Mouse (Mus musculus): Measurements from ENCODE around the gene Chn2. TPM values are rescaled to one million over a fixed set of nuclear protein-coding genes. Genes with fewer than 3 reads are reported as not detected.

Gene Chn2
- polyA plus RNA-seq, 1 experiment = 12.5 TPM

- DNase-seq (ENCODE audit: low read depth, low spot score) = no peak
- WGBS = 79% methylated on average over 2 of the region's 2 CpGs
These were observed 260.1 kb downstream of the Chn2 start for GRCm38 (mm10) chr6:54299417-54299816.

- no peak for DNase-seq (ENCODE audit: low read depth, low spot score)
- 90% methylated on average over 1 of the region's 1 CpGs for WGBS
These were observed 266.4 kb downstream of the Chn2 start for GRCm38 (mm10) chr6:54305777-54306176.

GRCm38 (mm10) chr6:54313071-54313470 is 273.7 kb downstream of the Chn2 start:
- DNase-seq (ENCODE audit: low read depth, low spot score) = no peak

GRCm38 (mm10) chr6:54318618-54319017 is 279.3 kb downstream of the Chn2 start:
- WGBS = 91% methylated on average over 9 of the region's 9 CpGs
- DNase-seq (ENCODE audit: low read depth, low spot score) = no peak

More at GRCm38 (mm10) chr6:54313071-54313470, 273.7 kb downstream of the Chn2 start:
- whole genome bisulfite sequencing = 68% methylated on average over 2 of the region's 2 CpGs

- no peak for DNase-seq (ENCODE audit: low read depth, low spot score)
- 81% methylated on average over 3 of the region's 3 CpGs for WGBS
These were observed 279.8 kb downstream of the Chn2 start for GRCm38 (mm10) chr6:54319198-54319597.

GRCm38 (mm10) chr6:54320236-54320635 is 280.9 kb downstream of the Chn2 start:
- no peak for DNase-seq (ENCODE audit: low read depth, low spot score)
- 28% methylated on average over 1 of the region's 1 CpGs for WGBS

- no peak for DNase-seq (ENCODE audit: low read depth, low spot score)
- 25% methylated on average over 3 of the region's 3 CpGs for WGBS
These were observed 286.0 kb downstream of the Chn2 start, which contains the start of gene Prr15 for GRCm38 (mm10) chr6:54325246-54325885. TSS of gene Prr15 (plus strand) at chr6:54325835.

- DNase-seq (ENCODE audit: low read depth, low spot score) = no peak
- WGBS = under 1% methylated on average over 53 of the region's 53 CpGs
These were observed 287.6 kb downstream of the Chn2 start for GRCm38 (mm10) chr6:54326671-54327625.

- WGBS = under 1% methylated on average over 28 of the region's 28 CpGs
- no peak for DNase-seq (ENCODE audit: low read depth, low spot score)
These were observed 288.3 kb downstream of the Chn2 start for GRCm38 (mm10) chr6:54327626-54328003.

- WGBS = 88% methylated on average over 5 of the region's 5 CpGs
- DNase-seq (ENCODE audit: low read depth, low spot score) = no peak
These were observed 289.4 kb downstream of the Chn2 start for GRCm38 (mm10) chr6:54328783-54329182.

- no peak for DNase-seq (ENCODE audit: low read depth, low spot score)
- WGBS = 50% methylated on average over 3 of the region's 3 CpGs
These were observed 290.2 kb downstream of the Chn2 start for GRCm38 (mm10) chr6:54329598-54329997.

GRCm38 (mm10) chr6:54330166-54330565 is 290.8 kb downstream of the Chn2 start:
- 38% methylated on average over 10 of the region's 10 CpGs for WGBS
- DNase-seq (ENCODE audit: low read depth, low spot score) = no peak

- 27% methylated on average over 10 of the region's 10 CpGs for WGBS
- DNase-seq (ENCODE audit: low read depth, low spot score) = no peak
These were observed 292.4 kb downstream of the Chn2 start for GRCm38 (mm10) chr6:54331765-54332164.

- DNase-seq (ENCODE audit: low read depth, low spot score) = no peak
These were observed 292.8 kb downstream of the Chn2 start for GRCm38 (mm10) chr6:54332203-54332602.

GRCm38 (mm10) chr6:54333116-54333651 is 293.8 kb downstream of the Chn2 start:
- 46% methylated on average over 11 of the region's 11 CpGs for WGBS
- DNase-seq (ENCODE audit: low read depth, low spot score) = no peak

More at GRCm38 (mm10) chr6:54332203-54332602, 292.8 kb downstream of the Chn2 start:
- WGBS = 27% methylated on average over 8 of the region's 8 CpGs

- DNase-seq (ENCODE audit: low read depth, low spot score) = no peak
- WGBS = 15% methylated on average over 9 of the region's 9 CpGs
These were observed 294.5 kb downstream of the Chn2 start for GRCm38 (mm10) chr6:54333652-54334396.

GRCm38 (mm10) chr6:54337321-54337720 is 298.0 kb downstream of the Chn2 start:
- 91% methylated on average over 6 of the region's 6 CpGs for WGBS
- DNase-seq (ENCODE audit: low read depth, low spot score) = no peak

- DNase-seq (ENCODE audit: low read depth, low spot score) = no peak
- 94% methylated on average over 5 of the region's 5 CpGs for WGBS
These were observed 301.8 kb downstream of the Chn2 start for GRCm38 (mm10) chr6:54341133-54341532.

- 92% methylated on average over 10 of the region's 10 CpGs for WGBS
- no peak for DNase-seq (ENCODE audit: low read depth, low spot score)
These were observed 302.9 kb downstream of the Chn2 start for GRCm38 (mm10) chr6:54342223-54342622.
